Mouse (Mus musculus) bone marrow macrophage, adult 2 months (primary cell): ENCODE measurements at regions not wholly inside any gene's neighbourhood (a gene's known extent, or its start where the extent isn't known, plus 50 kb on each side); places are given as distances from the start of the nearest gene placed in this dataset.
A peak's percentile ranks its signal among the peaks of the same experiment; 100 is the strongest.

Experiments used
- CTCF ChIP-seq: IDR thresholded peaks from 2 replicates; pipeline ENCODE4 v1.5.1; 2012; ENCODE audit warnings: low read depth, mild to moderate bottlenecking, low read length, moderate library complexity
- POLR2A ChIP-seq: IDR thresholded peaks from 2 replicates; pipeline ENCODE4 v1.6.1; 2012; ENCODE audit warnings: mild to moderate bottlenecking, low read depth, low read length, borderline replicate concordance

- TF ChIP-seq CTCF (peak; percentile 86), POLR2A (no peak)
Measured at GRCm38 (mm10) chr10:45800070-45800851, 222.6 kb downstream of the Hace1 start.
